Mouse (Mus musculus): Measurements from ENCODE around the gene Nt5c. TPM values are rescaled to one million over a fixed set of nuclear protein-coding genes. Genes with fewer than 3 reads are reported as not detected.
"Not testable (repeated sequence)": the region's sequence is repeated elsewhere in the genome, so short reads cannot be mapped to it uniquely, and the experiment has no call there.

Nt5c gene
- polyA plus RNA-seq, 1 experiment from 2014 or later: 174 TPM

DNA sequence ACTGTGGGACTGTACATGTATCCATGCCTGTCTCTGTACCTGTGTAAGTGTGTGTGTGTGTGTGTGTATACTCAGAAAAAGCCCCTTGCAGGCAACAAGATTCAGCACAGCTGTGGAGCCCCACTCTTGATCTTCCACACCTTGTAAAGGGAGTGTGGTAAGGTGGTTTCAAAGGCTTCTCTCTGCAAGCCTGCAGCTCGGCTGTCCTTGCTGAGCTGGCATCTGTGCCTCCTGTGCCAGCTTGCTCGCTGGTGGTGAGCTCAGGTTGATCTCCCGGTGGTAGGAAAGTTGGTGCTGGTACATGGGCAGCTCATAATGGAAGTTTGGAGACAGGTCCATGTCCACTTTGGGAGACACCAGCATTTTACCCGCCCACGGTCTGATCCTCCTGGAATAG is 29.8 kb downstream of the Nt5c start:
- Histone ChIP-seq H3K36me3 (ENCODE audit: control insufficient read depth, insufficient read depth, low read length) (no peaks in the 10 kb centered on the region), H3K4me2 (ENCODE audit: low read depth, low read length) (no peak overlapping the region), H3K27me3 (replicated peaks; ENCODE audit: control insufficient read depth, insufficient read depth, low read length) (no peaks in the 10 kb centered on the region), H3K4me1 (ENCODE audit: control insufficient read depth, insufficient read depth, low read length) (peaks cover 26% of the 10 kb centered on the region), H3K9me3 (ENCODE audit: control insufficient read depth, low read length) (no peaks in the 10 kb centered on the region), H3K9ac (ENCODE audit: low read depth, low read length) (0 out of 2 replicates have a peak overlapping the region, but pooled peaks have one; percentile 19), H3K27ac (ENCODE audit: low read length) (no peak overlapping the region), H3K4me3 (ENCODE audit: low read length) (no peak overlapping the region)
- 66% methylated on average over 5 of the region's 5 CpGs for WGBS
- ATAC-seq: no peak

DNA sequence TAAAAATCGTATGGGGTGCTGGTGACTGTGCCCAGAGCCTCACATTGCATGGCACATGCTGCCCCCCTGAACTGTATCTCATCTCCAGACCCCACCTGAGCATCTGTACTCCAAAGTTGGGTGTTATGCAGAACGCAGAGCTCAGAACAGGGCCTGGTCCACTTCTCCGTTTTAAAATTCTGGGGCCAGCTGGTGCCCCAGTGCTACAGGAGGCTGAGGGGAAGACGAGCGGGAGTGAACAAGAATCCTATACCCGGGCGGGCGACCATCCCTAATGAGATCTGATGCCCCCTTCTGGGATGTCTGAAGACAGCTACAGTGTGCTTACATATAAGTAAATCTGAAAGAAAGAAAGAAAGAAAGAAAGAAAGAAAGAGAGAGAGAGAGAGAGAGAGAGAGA is 30.7 kb downstream of the Nt5c start:
- H3K4me3 ChIP-seq (ENCODE audit: low read length): no peak overlapping the region
- H3K4me1 ChIP-seq (ENCODE audit: control insufficient read depth, insufficient read depth, low read length): peaks cover 28% of the 10 kb centered on the region
- H3K27me3 ChIP-seq (replicated peaks; ENCODE audit: control insufficient read depth, insufficient read depth, low read length): no peaks in the 10 kb centered on the region
- H3K27ac ChIP-seq (ENCODE audit: low read length): no peak overlapping the region
- ATAC-seq: no peak
- H3K9ac ChIP-seq (ENCODE audit: low read depth, low read length): no peak overlapping the region
- H3K9me3 ChIP-seq (ENCODE audit: control insufficient read depth, low read length): no peaks in the 10 kb centered on the region
- no peak overlapping the region for H3K4me2 ChIP-seq (ENCODE audit: low read depth, low read length)
- WGBS: 36% methylated on average over 8 of the region's 8 CpGs
- no peaks in the 10 kb centered on the region for H3K36me3 ChIP-seq (ENCODE audit: control insufficient read depth, insufficient read depth, low read length)

DNA sequence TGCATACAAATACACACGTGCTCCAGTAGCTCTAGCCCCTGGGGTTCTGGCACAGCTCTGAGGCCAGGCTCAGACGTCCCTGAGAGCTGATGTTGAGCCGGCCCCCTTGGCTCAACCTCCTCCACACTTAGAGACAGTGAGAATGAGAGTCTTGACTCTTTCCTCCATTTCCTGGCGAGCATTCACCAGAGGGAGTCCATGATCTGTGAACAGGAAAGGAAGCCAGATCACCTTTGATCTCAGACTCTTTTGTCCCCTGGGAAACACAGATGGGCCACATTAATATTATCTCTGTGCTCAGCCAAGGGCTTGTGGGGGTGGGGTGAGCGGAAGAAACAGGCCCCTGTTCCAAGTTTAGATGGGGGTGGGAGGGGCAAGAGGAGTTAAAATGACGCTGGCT is 34.3 kb downstream of the Nt5c start:
- H3K36me3 ChIP-seq (ENCODE audit: control insufficient read depth, insufficient read depth, low read length): no peaks in the 10 kb centered on the region
- no peak overlapping the region for H3K9ac ChIP-seq (ENCODE audit: low read depth, low read length)
- peaks cover 14% of the 10 kb centered on the region for H3K4me1 ChIP-seq (ENCODE audit: control insufficient read depth, insufficient read depth, low read length)
- H3K27me3 ChIP-seq (replicated peaks; ENCODE audit: control insufficient read depth, insufficient read depth, low read length): no peaks in the 10 kb centered on the region
- ATAC-seq: no peak
- no peak overlapping the region for H3K4me2 ChIP-seq (ENCODE audit: low read depth, low read length)
- WGBS: 34% methylated on average over 6 of the region's 6 CpGs
- H3K9me3 ChIP-seq (ENCODE audit: control insufficient read depth, low read length): no peaks in the 10 kb centered on the region
- H3K4me3 ChIP-seq (ENCODE audit: low read length): no peak overlapping the region
- no peak overlapping the region for H3K27ac ChIP-seq (ENCODE audit: low read length)

DNA sequence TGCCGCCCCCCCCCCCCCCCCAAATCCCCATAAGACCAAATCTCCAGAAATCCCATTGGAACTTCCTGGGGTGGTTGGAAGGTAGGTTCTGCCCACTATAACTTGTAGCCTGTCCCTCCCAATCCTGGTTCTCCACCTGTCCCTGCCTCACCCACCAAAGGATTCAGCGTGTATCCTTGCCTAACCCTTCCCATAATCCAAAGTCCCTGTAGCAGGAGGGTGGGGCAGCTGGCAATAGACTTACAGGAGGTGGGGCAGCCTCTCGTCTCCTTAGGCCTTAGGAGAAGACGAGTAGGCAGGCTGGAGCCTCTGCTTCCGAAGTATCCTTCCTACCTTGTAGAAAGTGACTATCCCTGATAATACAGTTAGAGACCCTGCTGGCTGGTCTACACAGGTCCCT is 35.5 kb downstream of the Nt5c start:
- H3K27me3 ChIP-seq (replicated peaks; ENCODE audit: control insufficient read depth, insufficient read depth, low read length): no peaks in the 10 kb centered on the region
- H3K4me3 ChIP-seq (ENCODE audit: low read length): no peak overlapping the region
- H3K27ac ChIP-seq (ENCODE audit: low read length): peak overlapping the region; percentile 6
- peaks cover 13% of the 10 kb centered on the region for H3K4me1 ChIP-seq (ENCODE audit: control insufficient read depth, insufficient read depth, low read length)
- ATAC-seq: peak; percentile 86
- no peak overlapping the region for H3K9ac ChIP-seq (ENCODE audit: low read depth, low read length)
- H3K36me3 ChIP-seq (ENCODE audit: control insufficient read depth, insufficient read depth, low read length): no peaks in the 10 kb centered on the region
- H3K9me3 ChIP-seq (ENCODE audit: control insufficient read depth, low read length): no peaks in the 10 kb centered on the region
- 78% methylated on average over 5 of the region's 5 CpGs for whole genome bisulfite sequencing
- H3K4me2 ChIP-seq (ENCODE audit: low read depth, low read length): no peak overlapping the region

DNA sequence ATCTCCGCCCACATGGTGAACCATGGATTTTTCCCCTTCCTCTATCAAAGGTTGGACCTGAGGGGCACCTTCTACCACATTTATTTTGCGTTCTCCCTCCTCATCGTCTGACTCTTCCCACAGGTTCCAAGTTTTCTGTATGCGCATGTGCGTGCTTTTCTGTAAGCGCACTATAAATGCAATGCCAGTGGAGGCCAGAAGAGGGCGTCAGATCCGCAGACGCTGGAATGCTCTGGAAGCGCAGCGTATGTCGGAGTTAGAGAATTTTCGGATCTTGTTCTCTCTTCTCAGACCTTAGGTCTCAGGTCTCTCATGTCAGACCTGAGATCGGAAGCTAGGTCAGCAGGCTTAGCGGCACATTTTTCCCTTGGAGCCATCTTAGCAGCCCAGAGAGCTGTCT is 36.0 kb downstream of the Nt5c start:
- no peak overlapping the region for H3K4me3 ChIP-seq (ENCODE audit: low read length)
- peaks cover 15% of the 10 kb centered on the region for H3K4me1 ChIP-seq (ENCODE audit: control insufficient read depth, insufficient read depth, low read length)
- no peak overlapping the region for H3K9ac ChIP-seq (ENCODE audit: low read depth, low read length)
- H3K36me3 ChIP-seq (ENCODE audit: control insufficient read depth, insufficient read depth, low read length): no peaks in the 10 kb centered on the region
- H3K27me3 ChIP-seq (replicated peaks; ENCODE audit: control insufficient read depth, insufficient read depth, low read length): no peaks in the 10 kb centered on the region
- no peaks in the 10 kb centered on the region for H3K9me3 ChIP-seq (ENCODE audit: control insufficient read depth, low read length)
- no peak overlapping the region for H3K4me2 ChIP-seq (ENCODE audit: low read depth, low read length)
- no peak overlapping the region for H3K27ac ChIP-seq (ENCODE audit: low read length)
- ATAC-seq: no peak
- WGBS: 86% methylated on average over 15 of the region's 15 CpGs

DNA sequence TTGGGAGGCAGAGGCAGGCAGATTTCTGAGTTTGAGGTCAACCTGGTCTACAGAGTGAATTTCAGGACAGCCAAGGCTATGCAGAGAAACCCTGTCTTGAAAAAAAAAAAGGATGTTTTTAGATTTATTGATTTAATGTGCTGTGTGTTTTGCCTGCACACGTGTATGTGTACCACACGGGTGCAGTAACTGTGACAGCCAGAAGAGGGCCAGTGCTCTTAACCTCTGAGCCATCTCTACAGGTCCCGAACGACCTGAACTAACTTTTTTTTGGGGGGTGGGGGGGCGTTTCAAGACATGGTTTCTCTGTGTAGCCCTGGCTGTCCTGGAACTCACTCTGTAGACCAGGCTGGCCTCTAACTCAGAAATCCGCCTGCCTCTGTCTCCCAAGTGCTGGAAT is 36.8 kb downstream of the Nt5c start:
- H3K27me3 ChIP-seq (replicated peaks; ENCODE audit: control insufficient read depth, insufficient read depth, low read length): not testable (repeated sequence)

DNA sequence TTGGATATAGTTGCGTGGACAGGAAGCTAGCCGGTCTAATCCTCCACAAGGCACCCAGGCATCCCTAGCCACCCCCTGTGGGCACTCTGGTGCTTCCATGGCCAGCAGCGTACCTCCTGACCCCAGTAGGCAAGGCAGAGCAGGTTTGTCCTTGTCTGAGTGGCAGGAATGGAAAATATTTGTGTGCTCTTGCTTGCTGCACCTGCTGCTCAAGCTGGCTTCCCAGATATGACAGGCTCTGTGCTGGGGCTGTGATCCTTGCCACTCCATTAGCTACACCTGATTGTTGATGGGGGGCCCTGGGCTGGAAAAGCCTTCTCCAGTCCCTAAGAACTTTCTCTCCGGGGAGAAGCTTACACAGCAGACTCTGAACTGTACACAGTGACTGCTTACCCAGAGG is 38.4 kb downstream of the Nt5c start:
- no peaks in the 10 kb centered on the region for H3K9me3 ChIP-seq (ENCODE audit: control insufficient read depth, low read length)
- H3K4me2 ChIP-seq (ENCODE audit: low read depth, low read length): no peak overlapping the region
- H3K4me3 ChIP-seq (ENCODE audit: low read length): no peak overlapping the region
- WGBS: 63% methylated on average over 4 of the region's 4 CpGs
- no peak overlapping the region; the same call in 1 of the 2 replicates for H3K27ac ChIP-seq (ENCODE audit: low read length)
- no peaks in the 10 kb centered on the region for H3K36me3 ChIP-seq (ENCODE audit: control insufficient read depth, insufficient read depth, low read length)
- H3K27me3 ChIP-seq (replicated peaks; ENCODE audit: control insufficient read depth, insufficient read depth, low read length): no peaks in the 10 kb centered on the region
- no peak for ATAC-seq
- H3K4me1 ChIP-seq (ENCODE audit: control insufficient read depth, insufficient read depth, low read length): peaks cover 34% of the 10 kb centered on the region
- no peak overlapping the region for H3K9ac ChIP-seq (ENCODE audit: low read depth, low read length)

More for the DNA sequence above, 36.8 kb downstream of the Nt5c start:
- not testable (repeated sequence) for H3K4me2 ChIP-seq (ENCODE audit: low read depth, low read length); ATAC-seq; H3K36me3 ChIP-seq (ENCODE audit: control insufficient read depth, insufficient read depth, low read length); H3K27ac ChIP-seq (ENCODE audit: low read length); H3K4me3 ChIP-seq (ENCODE audit: low read length); H3K9me3 ChIP-seq (ENCODE audit: control insufficient read depth, low read length); H3K9ac ChIP-seq (ENCODE audit: low read depth, low read length)
- WGBS: 86% methylated on average over 6 of the region's 6 CpGs
- peaks cover 20% of the 10 kb centered on the region for H3K4me1 ChIP-seq (ENCODE audit: control insufficient read depth, insufficient read depth, low read length)

DNA sequence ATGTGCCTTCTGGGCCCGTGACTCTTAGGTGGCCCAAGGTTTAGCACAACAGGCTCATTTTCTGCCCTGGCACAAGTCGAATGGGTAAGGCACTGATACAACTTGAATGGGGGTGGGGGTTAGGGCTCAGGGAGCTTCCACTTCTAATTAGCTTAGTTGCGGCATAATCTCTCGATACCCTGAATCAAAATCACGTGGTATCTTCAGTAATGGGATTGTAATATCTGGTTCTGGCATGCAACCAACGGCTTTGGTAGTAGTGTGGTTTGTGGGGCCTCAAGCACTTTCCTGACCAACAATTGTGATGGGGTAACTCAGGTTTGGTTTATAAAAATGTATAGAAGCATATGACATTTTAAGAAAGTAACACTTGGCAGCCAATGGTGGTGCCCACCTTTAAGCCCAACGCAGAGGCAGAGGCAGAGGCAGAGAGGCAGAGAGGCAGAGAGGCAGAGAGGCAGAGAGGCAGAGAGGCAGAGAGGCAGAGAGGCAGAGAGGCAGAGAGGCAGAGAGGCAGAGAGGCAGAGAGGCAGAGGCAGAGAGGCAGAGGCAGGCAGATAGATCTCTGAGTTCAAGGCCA is 39.3 kb downstream of the Nt5c start:
- WGBS: 83% methylated on average over 7 of the region's 7 CpGs
- Histone ChIP-seq H3K27ac (ENCODE audit: low read length) (no peak overlapping the region), H3K4me2 (ENCODE audit: low read depth, low read length) (no peak overlapping the region), H3K4me3 (ENCODE audit: low read length) (no peak overlapping the region), H3K27me3 (replicated peaks; ENCODE audit: control insufficient read depth, insufficient read depth, low read length) (no peaks in the 10 kb centered on the region), H3K9ac (ENCODE audit: low read depth, low read length) (no peak overlapping the region), H3K9me3 (ENCODE audit: control insufficient read depth, low read length) (no peaks in the 10 kb centered on the region), H3K4me1 (ENCODE audit: control insufficient read depth, insufficient read depth, low read length) (peaks cover 40% of the 10 kb centered on the region), H3K36me3 (ENCODE audit: control insufficient read depth, insufficient read depth, low read length) (no peaks in the 10 kb centered on the region)
- ATAC-seq: no peak

DNA sequence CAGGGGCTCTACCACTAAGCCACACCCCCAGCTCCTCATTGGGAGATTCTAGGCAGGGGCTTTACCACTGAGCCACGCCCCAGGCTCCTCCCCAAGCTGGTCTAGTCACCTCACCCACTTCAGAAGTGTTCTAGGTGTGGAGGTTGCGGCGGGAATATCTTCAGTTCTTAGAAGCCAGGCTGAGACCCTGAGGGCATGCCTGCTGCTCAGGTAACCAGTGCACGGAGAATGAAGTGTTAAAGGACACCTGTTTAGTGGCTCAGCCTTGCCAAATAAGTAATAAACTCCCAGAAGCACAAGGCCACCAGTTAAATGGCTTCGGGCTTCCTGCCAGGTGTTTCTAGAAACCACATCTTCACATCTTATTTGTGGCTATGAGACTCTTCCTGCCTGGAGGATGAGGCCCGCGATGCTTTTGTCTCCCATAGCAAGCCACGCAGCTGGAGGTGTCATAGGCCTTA is 39.9 kb downstream of the Nt5c start:
- Histone ChIP-seq H3K36me3 (ENCODE audit: control insufficient read depth, insufficient read depth, low read length) (no peaks in the 10 kb centered on the region), H3K27me3 (replicated peaks; ENCODE audit: control insufficient read depth, insufficient read depth, low read length) (no peaks in the 10 kb centered on the region), H3K4me2 (ENCODE audit: low read depth, low read length) (no peak overlapping the region), H3K4me3 (ENCODE audit: low read length) (no peak overlapping the region), H3K9me3 (ENCODE audit: control insufficient read depth, low read length) (no peaks in the 10 kb centered on the region), H3K4me1 (ENCODE audit: control insufficient read depth, insufficient read depth, low read length) (peaks cover 39% of the 10 kb centered on the region), H3K9ac (ENCODE audit: low read depth, low read length) (no peak overlapping the region), H3K27ac (ENCODE audit: low read length) (no peak overlapping the region)
- 79% methylated on average over 8 of the region's 8 CpGs for WGBS
- ATAC-seq: no peak

DNA sequence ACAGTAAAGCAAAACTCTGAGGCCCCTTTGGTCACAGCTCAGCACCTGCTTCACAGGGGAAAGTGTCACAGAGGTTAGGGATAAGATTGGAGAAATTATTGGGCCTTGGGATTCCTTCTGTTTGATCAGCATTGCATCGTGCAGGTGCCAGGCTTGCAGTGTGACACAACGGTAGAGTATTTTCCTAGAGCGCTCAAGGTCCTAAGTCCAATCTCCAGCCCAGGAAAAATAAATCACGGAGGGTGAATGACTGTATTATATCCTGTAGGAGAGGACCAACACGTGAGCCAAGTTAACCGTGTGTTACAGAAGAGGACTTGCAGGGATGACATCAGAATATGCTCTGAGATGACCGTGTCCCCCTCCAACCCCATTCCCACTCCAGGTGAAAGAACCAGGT is 41.5 kb downstream of the Nt5c start:
- WGBS: 49% methylated on average over 7 of the region's 7 CpGs
- H3K4me1 ChIP-seq (ENCODE audit: control insufficient read depth, insufficient read depth, low read length): peaks cover 42% of the 10 kb centered on the region
- no peaks in the 10 kb centered on the region for H3K36me3 ChIP-seq (ENCODE audit: control insufficient read depth, insufficient read depth, low read length)
- no peaks in the 10 kb centered on the region for H3K9me3 ChIP-seq (ENCODE audit: control insufficient read depth, low read length)
- H3K27me3 ChIP-seq (replicated peaks; ENCODE audit: control insufficient read depth, insufficient read depth, low read length): no peaks in the 10 kb centered on the region
- peak overlapping the region; percentile 92 for H3K27ac ChIP-seq (ENCODE audit: low read length)
- ATAC-seq: peak; percentile 75
- peak overlapping the region; percentile 39 for H3K4me2 ChIP-seq (ENCODE audit: low read depth, low read length)
- H3K4me3 ChIP-seq (ENCODE audit: low read length): no peak overlapping the region
- H3K9ac ChIP-seq (ENCODE audit: low read depth, low read length): peak overlapping the region; percentile 19; the same call in 1 of the 2 replicates

Measured in intestine, embryonic 16.5 days (tissue).